Mouse (Mus musculus) intestine, embryonic 14.5 days (tissue): ENCODE data around the gene Zfp879. TPM values are rescaled to one million over a fixed set of nuclear protein-coding genes. Genes with fewer than 3 reads are reported as not detected.

Experiments
- ATAC-seq: fragments of 200-750 bp; cut with Nextera tagmentation; replicated peaks from 2 replicates; pipeline ENCODE4 v1.8.0; 2017; ENCODE audit warnings: low read depth, moderate number of reproducible peaks, moderate TSS enrichment, moderate library complexity; ENCODE audit not compliant: low FRiP score, low TSS enrichment
- DNase-seq: peaks from one replicate; pipeline ENCODE4 v3.0.0-alpha.2; 2018; ENCODE audit warnings: low spot score
- H3K27ac ChIP-seq: fragments of 300-500 bp; sonication (generic); 2 replicates; pipeline ENCODE4 v1.5.1; 2014; ENCODE audit warnings: low read depth, mild to moderate bottlenecking, control low read depth
- H3K27me3 ChIP-seq: fragments of 300-500 bp; sonication (generic); replicated peaks from 2 replicates; pipeline ENCODE4 v1.6.1; 2014; ENCODE audit warnings: low read length, control low read depth; ENCODE audit not compliant: control insufficient read depth, insufficient read depth
- H3K36me3 ChIP-seq: fragments of 300-500 bp; sonication (generic); 2 replicates; pipeline ENCODE4 v1.6.1; 2014; ENCODE audit warnings: low read length, control low read depth; ENCODE audit not compliant: control insufficient read depth, insufficient read depth
- H3K4me1 ChIP-seq: fragments of 300-500 bp; sonication (generic); replicated peaks from 2 replicates; pipeline ENCODE4 v1.6.1; 2014; ENCODE audit warnings: low read length, control low read depth, mixed read lengths; ENCODE audit not compliant: control insufficient read depth, insufficient read depth
- H3K4me2 ChIP-seq: fragments of 300-500 bp; sonication (generic); 2 replicates; pipeline ENCODE4 v1.6.1; 2014; ENCODE audit warnings: low read length
- H3K4me3 ChIP-seq: fragments of 300-500 bp; sonication (generic); 2 replicates; pipeline ENCODE4 v1.5.1; 2014; ENCODE audit warnings: low read depth, low read length, control low read depth, mixed read lengths
- H3K9ac ChIP-seq: fragments of 300-500 bp; sonication (generic); 2 replicates; pipeline ENCODE4 v1.6.1; 2014; ENCODE audit warnings: mild to moderate bottlenecking, low read length
- H3K9me3 ChIP-seq: fragments of 300-500 bp; sonication (generic); 2 replicates; pipeline ENCODE4 v1.6.1; 2016; ENCODE audit warnings: low read length, control low read depth; ENCODE audit not compliant: control insufficient read depth
- WGBS: fragments of 180-500 bp; shearing (Covaris S2); extraction: QIAGEN DNeasy Blood & Tissue Kit; methylation state at CpG from one replicate; pipeline ENCODE4 v1.1.7; 2014; 5-methylcytosine and 5-hydroxymethylcytosine counted together
- polyA plus RNA-seq: library from polyadenylated mRNA; unstranded; fragments of >200 nt; fragmentation: Nextera tagmentation; extraction: Ambion mirVana; gene quantifications from 2 replicates; pipeline ENCODE4 v1.2.1, GENCODE M21; 2014

Zfp879 gene
- polyA plus RNA-seq, 1 experiment from 2014 or later, result 0.89 TPM

GRCm38 (mm10) chr11:50850177-50850735 lies 8.9 kb upstream of the Zfp879 start, which contains the start of gene Grm6:
Gene Grm6 (plus strand): TSS chr11:50850685.
- Histone ChIP-seq H3K9ac (peak within 1 kb of the TSS; percentile 27), H3K4me1 (peaks cover 13% of the 10 kb centered on the region), H3K27me3 (peaks cover 61% of the 10 kb centered on the region), H3K36me3 (no peaks in the 10 kb centered on the region), H3K4me2 (peak within 1 kb of the TSS; percentile 83), H3K4me3 (peak within 1 kb of the TSS; percentile 36), H3K27ac (no peak within 1 kb of the TSS), H3K9me3 (0 out of 2 replicates have a peak, but pooled peaks cover 4% of the 10 kb centered on the region)
- 5% methylated on average over 11 of the region's 11 CpGs for WGBS
- DNase-seq (peak; percentile 58), ATAC-seq (no peak)

- no peak for DNase-seq
- no peaks in the 10 kb centered on the region for H3K36me3 ChIP-seq
- H3K27ac ChIP-seq, result no peak overlapping the region
- H3K4me1 ChIP-seq, result peaks cover 13% of the 10 kb centered on the region
- 0 out of 2 replicates have a peak, but pooled peaks cover 4% of the 10 kb centered on the region for H3K9me3 ChIP-seq
- H3K27me3 ChIP-seq, result peaks cover 61% of the 10 kb centered on the region
- no peak overlapping the region for H3K4me2 ChIP-seq
- H3K9ac ChIP-seq, result no peak overlapping the region
- H3K4me3 ChIP-seq, result no peak overlapping the region
- ATAC-seq, result no peak
- WGBS, result 3% methylated on average over 10 of the region's 10 CpGs
These were observed 8.0 kb upstream of the Zfp879 start for GRCm38 (mm10) chr11:50849310-50849709.

- 0 out of 2 replicates have a peak, but pooled peaks cover 4% of the 10 kb centered on the region for H3K9me3 ChIP-seq
- 25% methylated on average over 3 of the region's 3 CpGs for WGBS
- no peaks in the 10 kb centered on the region for H3K36me3 ChIP-seq
- H3K4me1 ChIP-seq, result peaks cover 13% of the 10 kb centered on the region
- no peak overlapping the region for H3K9ac ChIP-seq
- peaks cover 61% of the 10 kb centered on the region for H3K27me3 ChIP-seq
- H3K4me2 ChIP-seq, result no peak overlapping the region
- no peak overlapping the region for H3K4me3 ChIP-seq
- ATAC-seq (no peak), DNase-seq (no peak)
- no peak overlapping the region for H3K27ac ChIP-seq
These were observed 7.3 kb upstream of the Zfp879 start for GRCm38 (mm10) chr11:50848520-50849137.

GRCm38 (mm10) chr11:50847047-50847446 lies 5.7 kb upstream of the Zfp879 start:
- no peaks in the 10 kb centered on the region for H3K36me3 ChIP-seq
- no peak overlapping the region for H3K27ac ChIP-seq
- no peak overlapping the region for H3K9ac ChIP-seq
- ATAC-seq, result no peak
- WGBS, result 77% methylated on average over 5 of the region's 5 CpGs
- peaks cover 50% of the 10 kb centered on the region for H3K27me3 ChIP-seq
- 0 out of 2 replicates have a peak, but pooled peaks cover 4% of the 10 kb centered on the region for H3K9me3 ChIP-seq
- DNase-seq, result no peak
- no peak overlapping the region for H3K4me2 ChIP-seq
- H3K4me3 ChIP-seq, result no peak overlapping the region
- H3K4me1 ChIP-seq, result peaks cover 13% of the 10 kb centered on the region

- no peak for DNase-seq
- WGBS, result 89% methylated on average over 3 of the region's 3 CpGs
- Histone ChIP-seq H3K9ac (no peak overlapping the region), H3K4me3 (no peak overlapping the region), H3K27ac (no peak overlapping the region), H3K27me3 (peaks cover 39% of the 10 kb centered on the region), H3K4me1 (peaks cover 8% of the 10 kb centered on the region), H3K36me3 (no peaks in the 10 kb centered on the region), H3K9me3 (0 out of 2 replicates have a peak, but pooled peaks cover 4% of the 10 kb centered on the region), H3K4me2 (no peak overlapping the region)
- no peak for ATAC-seq
These were observed 4.6 kb upstream of the Zfp879 start for GRCm38 (mm10) chr11:50845951-50846350.

- H3K27ac ChIP-seq, result no peak overlapping the region
- H3K4me3 ChIP-seq, result no peak overlapping the region
- H3K9me3 ChIP-seq, result peaks cover 13% of the 10 kb centered on the region; the same call in 1 of the 2 replicates
- no peaks in the 10 kb centered on the region for H3K27me3 ChIP-seq
- H3K9ac ChIP-seq, result no peak overlapping the region
- no peak for ATAC-seq
- H3K4me2 ChIP-seq, result no peak overlapping the region
- H3K4me1 ChIP-seq, result peaks cover 4% of the 10 kb centered on the region; the same call in 1 of the 2 replicates
- no peak for DNase-seq
- H3K36me3 ChIP-seq, result no peaks in the 10 kb centered on the region; the same call in 1 of the 2 replicates
- WGBS, result 85% methylated on average over 4 of the region's 4 CpGs
These were observed 5.6 kb downstream of the Zfp879 start for GRCm38 (mm10) chr11:50835727-50836126.

GRCm38 (mm10) chr11:50827010-50827953 lies 14.1 kb downstream of the Zfp879 start, which contains the start of gene Zfp354c:
Gene Zfp354c (minus strand): TSS chr11:50827724.
- Histone ChIP-seq H3K27ac (peak within 1 kb of the TSS; percentile 7; the same call in 1 of the 2 replicates), H3K27me3 (no peaks in the 10 kb centered on the region), H3K9me3 (no peaks in the 10 kb centered on the region), H3K9ac (peak within 1 kb of the TSS; percentile 87), H3K4me3 (peak within 1 kb of the TSS; percentile 86), H3K4me2 (peak within 1 kb of the TSS; percentile 79), H3K36me3 (peaks cover 29% of the 10 kb centered on the region), H3K4me1 (0 out of 2 replicates have a peak, but pooled peaks cover 6% of the 10 kb centered on the region)
- 2% methylated on average over 45 of the region's 45 CpGs for WGBS
- ATAC-seq (peak; percentile 94), DNase-seq (peak; percentile 91)

GRCm38 (mm10) chr11:50826214-50826613 lies 15.1 kb downstream of the Zfp879 start:
- Histone ChIP-seq H3K4me1 (0 out of 2 replicates have a peak, but pooled peaks cover 6% of the 10 kb centered on the region), H3K27ac (no peak overlapping the region), H3K9ac (no peak overlapping the region), H3K27me3 (no peaks in the 10 kb centered on the region), H3K4me2 (peak overlapping the region; percentile 79), H3K36me3 (peaks cover 40% of the 10 kb centered on the region), H3K9me3 (no peaks in the 10 kb centered on the region), H3K4me3 (peak overlapping the region; percentile 86)
- ATAC-seq (no peak), DNase-seq (no peak)
- 56% methylated on average over 2 of the region's 2 CpGs for WGBS
